Comparison of ENCODE assay signal across 9 mouse cellular contexts in genomic region chr11:115476630-115477029, GRCm38 (mm10). TPM values are rescaled to one million over a fixed set of nuclear protein-coding genes. Genes with fewer than 3 reads are reported as not detected.
DNase-seq lines count a peak whose midpoint lies in the region; ATAC-seq and TF ChIP-seq lines count a peak whose summit lies in the region.
"Not testable (repeated sequence)": the region's sequence is repeated elsewhere in the genome, so short reads cannot be mapped to it uniquely, and the experiment has no call there.
"Had no signal": no experiment of that assay in that cellular context is flagged by ENCODE, and none has a peak within 500 bp of the region (broad histone marks: within the 10 kb centered on the region; RNA-seq: fewer than 3 reads in every experiment).

No protein-coding gene starts in this region.

- H3K9me3 ChIP-seq in forebrain, embryonic 13.5 days (replicated peaks); heart, embryonic 16.5 days (replicated peaks; ENCODE audit: control insufficient read depth, low read length); intestine, embryonic 15.5 days; limb, embryonic 13.5 days; lung, embryonic 14.5 days (ENCODE audit: low read depth, low read length); midbrain, embryonic 16.5 days (replicated peaks; ENCODE audit: control insufficient read depth, low read length, poor library complexity, severe bottlenecking); stomach, embryonic 15.5 days: not testable (repeated sequence)

- 0 out of 2 replicates have a peak overlapping the region, but pooled peaks have one; percentile 82 for H3K9ac ChIP-seq in forebrain, embryonic 13.5 days
- not testable (repeated sequence) for H3K9ac ChIP-seq in heart, embryonic 16.5 days (ENCODE audit: low read length); intestine, embryonic 15.5 days; limb, embryonic 13.5 days; lung, embryonic 14.5 days; stomach, embryonic 15.5 days
- H3K9ac ChIP-seq in midbrain, embryonic 16.5 days (ENCODE audit: low read depth, low read length): 0 out of 2 replicates have a peak overlapping the region, but pooled peaks have one; percentile 75

- H3K27me3 ChIP-seq in forebrain, embryonic 13.5 days; heart, embryonic 16.5 days (ENCODE audit: control insufficient read depth, insufficient read depth, low read length); intestine, embryonic 15.5 days (replicated peaks); limb, embryonic 13.5 days; lung, embryonic 14.5 days (ENCODE audit: insufficient read depth, low read length); midbrain, embryonic 16.5 days (ENCODE audit: control insufficient read depth, insufficient read depth, low read depth, low read length); stomach, embryonic 15.5 days (replicated peaks): not testable (repeated sequence)

- peak overlapping the region; percentile 74 for H3K27ac ChIP-seq in bone marrow macrophage, adult 2 months (ENCODE audit: insufficient read depth, low read depth, low read length)
- H3K27ac ChIP-seq in forebrain, embryonic 13.5 days; heart, embryonic 16.5 days (ENCODE audit: low read length); intestine, embryonic 15.5 days; limb, embryonic 13.5 days; lung, embryonic 14.5 days (ENCODE audit: low read depth); midbrain, embryonic 16.5 days (ENCODE audit: low read length); stomach, embryonic 15.5 days: not testable (repeated sequence)

- not testable (repeated sequence) for DNase-seq in lung, embryonic 14.5 days

- not testable (repeated sequence) for TF ChIP-seq POLR2A in bone marrow macrophage, adult 2 months (IDR thresholded peaks at IDR 0.05; ENCODE audit: borderline replicate concordance, low read depth, low read length)

- 83% methylated on average over 4 of the region's 4 CpGs for WGBS in forebrain, embryonic 13.5 days
- WGBS in heart, embryonic 16.5 days: 74% methylated on average over 4 of the region's 4 CpGs
- 84% methylated on average over 4 of the region's 4 CpGs for WGBS in intestine, embryonic 15.5 days
- WGBS in limb, embryonic 13.5 days: 77% methylated on average over 4 of the region's 4 CpGs
- WGBS in lung, embryonic 14.5 days: 77% methylated on average over 4 of the region's 4 CpGs
- 83% methylated on average over 4 of the region's 4 CpGs for WGBS in midbrain, embryonic 16.5 days
- WGBS in stomach, embryonic 15.5 days: 81% methylated on average over 4 of the region's 4 CpGs

- peak overlapping the region; percentile 95 for H3K4me2 ChIP-seq in forebrain, embryonic 13.5 days
- peak overlapping the region; percentile 73 for H3K4me2 ChIP-seq in heart, embryonic 16.5 days (ENCODE audit: low read depth, low read length)
- peak overlapping the region; percentile 88 for H3K4me2 ChIP-seq in intestine, embryonic 15.5 days (replicated peaks)
- peak overlapping the region; percentile 87 for H3K4me2 ChIP-seq in limb, embryonic 13.5 days (replicated peaks)
- peak overlapping the region; percentile 83 for H3K4me2 ChIP-seq in lung, embryonic 14.5 days
- peak overlapping the region; percentile 96 for H3K4me2 ChIP-seq in midbrain, embryonic 16.5 days (ENCODE audit: low read length)
- peak overlapping the region; percentile 94 for H3K4me2 ChIP-seq in stomach, embryonic 15.5 days

- H3K4me1 ChIP-seq in bone marrow macrophage, adult 2 months (ENCODE audit: control insufficient read depth, insufficient read depth, low read length): peaks cover 26% of the 10 kb centered on the region
- H3K4me1 ChIP-seq in forebrain, embryonic 13.5 days: peaks cover 33% of the 10 kb centered on the region
- peaks cover 13% of the 10 kb centered on the region for H3K4me1 ChIP-seq in heart, embryonic 16.5 days (ENCODE audit: control insufficient read depth, insufficient read depth, low read length)
- H3K4me1 ChIP-seq in intestine, embryonic 15.5 days (replicated peaks): peaks cover 23% of the 10 kb centered on the region
- peaks cover 31% of the 10 kb centered on the region for H3K4me1 ChIP-seq in limb, embryonic 13.5 days
- H3K4me1 ChIP-seq in lung, embryonic 14.5 days (ENCODE audit: insufficient read depth): not testable (repeated sequence)
- peaks cover 27% of the 10 kb centered on the region for H3K4me1 ChIP-seq in midbrain, embryonic 16.5 days (ENCODE audit: control insufficient read depth, insufficient read depth, low read length)
- peaks cover 17% of the 10 kb centered on the region for H3K4me1 ChIP-seq in stomach, embryonic 15.5 days

- TF ChIP-seq CTCF in bone marrow macrophage, adult 2 months (IDR thresholded peaks at IDR 0.05; ENCODE audit: low read depth, low read length); lung, embryonic 14.5 days (IDR thresholded peaks at IDR 0.05; ENCODE audit: low read depth): not testable (repeated sequence)

- H3K4me3 ChIP-seq in bone marrow macrophage, adult 2 months (ENCODE audit: insufficient read depth, low read length): peak overlapping the region; percentile 80
- peak overlapping the region; percentile 83; the same call in 1 of the 2 replicates for H3K4me3 ChIP-seq in forebrain, embryonic 13.5 days
- H3K4me3 ChIP-seq in heart, embryonic 16.5 days (ENCODE audit: low read length): peak overlapping the region; percentile 78
- H3K4me3 ChIP-seq in intestine, embryonic 15.5 days (replicated peaks); midbrain, embryonic 16.5 days (ENCODE audit: low read depth, low read length): not testable (repeated sequence)
- peak overlapping the region; percentile 92 for H3K4me3 ChIP-seq in limb, embryonic 13.5 days
- peak overlapping the region; percentile 70 for H3K4me3 ChIP-seq in lung, embryonic 14.5 days (ENCODE audit: low read depth, low read length)
- H3K4me3 ChIP-seq in stomach, embryonic 15.5 days (replicated peaks): peak overlapping the region; percentile 90

- ATAC-seq in forebrain, embryonic 13.5 days; heart, embryonic 16.5 days (replicated peaks; ENCODE audit: extremely low read depth, insufficient read depth, low FRiP score); intestine, embryonic 15.5 days; limb, embryonic 13.5 days (ENCODE audit: low FRiP score, low read depth); lung, embryonic 14.5 days (ENCODE audit: insufficient read depth); midbrain, embryonic 16.5 days; stomach, embryonic 15.5 days (ENCODE audit: insufficient read depth, low FRiP score, low read depth): not testable (repeated sequence)

- not testable (repeated sequence) for H3K36me3 ChIP-seq in forebrain, embryonic 13.5 days (ENCODE audit: poor library complexity, severe bottlenecking); heart, embryonic 16.5 days (ENCODE audit: control insufficient read depth, insufficient read depth); intestine, embryonic 15.5 days; limb, embryonic 13.5 days; lung, embryonic 14.5 days (ENCODE audit: insufficient read depth); midbrain, embryonic 16.5 days (ENCODE audit: control insufficient read depth, insufficient read depth, low read length); stomach, embryonic 15.5 days

RNA-seq across cellular contexts. Expression of gene Armc7, which starts 1.2 kb away (rescaled TPM):
- 31.1 and 35.2 TPM in 2 replicates for polyA plus RNA-seq in bone marrow macrophage, adult 2 months (2012; ENCODE audit: insufficient read depth, insufficient read length, missing spikeins)
- 11.3 and 13.0 TPM in 2 replicates for polyA plus RNA-seq in forebrain, embryonic 13.5 days (2015; fragmentation: Nextera tagmentation; extraction: Ambion mirVana)
- 5.4 and 6.2 TPM in 2 replicates for polyA plus RNA-seq in heart, embryonic 16.5 days (2015; fragmentation: Nextera tagmentation; extraction: Ambion mirVana)
- polyA plus RNA-seq in intestine, embryonic 15.5 days (2015; fragmentation: Nextera tagmentation; extraction: Ambion mirVana): 6.6 and 8.0 TPM in 2 replicates
- 9.3 and 10.2 TPM in 2 replicates for polyA plus RNA-seq in limb, embryonic 13.5 days (2015; fragmentation: Nextera tagmentation; extraction: Ambion mirVana)
- polyA plus RNA-seq in lung, embryonic 14.5 days (2014; fragmentation: Nextera tagmentation; extraction: Ambion mirVana): 5.7 and 8.0 TPM in 2 replicates
- 19.6 and 23.1 TPM in 2 replicates for polyA plus RNA-seq in midbrain, embryonic 16.5 days (2015; fragmentation: Nextera tagmentation; extraction: Ambion mirVana)
- 5.5 and 6.8 TPM in 2 replicates for polyA plus RNA-seq in stomach, embryonic 15.5 days (2015; fragmentation: Nextera tagmentation; extraction: Ambion mirVana)

RNA-seq across cellular contexts. Expression of gene Slc16a5, which starts 14.4 kb away (rescaled TPM):
- polyA plus RNA-seq in bone marrow macrophage, adult 2 months (2012; ENCODE audit: insufficient read depth, insufficient read length, missing spikeins): not detected in 2 replicates
- polyA plus RNA-seq in forebrain, embryonic 13.5 days (2015; fragmentation: Nextera tagmentation; extraction: Ambion mirVana): not detected in 2 replicates
- polyA plus RNA-seq in heart, embryonic 16.5 days (2015; fragmentation: Nextera tagmentation; extraction: Ambion mirVana): 4.1 and 12.9 TPM in 2 replicates
- polyA plus RNA-seq in intestine, embryonic 15.5 days (2015; fragmentation: Nextera tagmentation; extraction: Ambion mirVana): 2.8 and 3.7 TPM in 2 replicates
- 0.15 and 0.19 TPM in 2 replicates for polyA plus RNA-seq in limb, embryonic 13.5 days (2015; fragmentation: Nextera tagmentation; extraction: Ambion mirVana)
- 0.28 and 0.64 TPM in 2 replicates for polyA plus RNA-seq in lung, embryonic 14.5 days (2014; fragmentation: Nextera tagmentation; extraction: Ambion mirVana)
- 0.19 TPM in 1 of 2 replicates, not detected in the other for polyA plus RNA-seq in midbrain, embryonic 16.5 days (2015; fragmentation: Nextera tagmentation; extraction: Ambion mirVana)
- 2.3 and 3.1 TPM in 2 replicates for polyA plus RNA-seq in stomach, embryonic 15.5 days (2015; fragmentation: Nextera tagmentation; extraction: Ambion mirVana)

RNA-seq across cellular contexts. Expression of gene Nt5c, which starts 15.0 kb away (rescaled TPM):
- 66.3 and 79.3 TPM in 2 replicates for polyA plus RNA-seq in bone marrow macrophage, adult 2 months (2012; ENCODE audit: insufficient read depth, insufficient read length, missing spikeins)
- 87.0 and 91.1 TPM in 2 replicates for polyA plus RNA-seq in forebrain, embryonic 13.5 days (2015; fragmentation: Nextera tagmentation; extraction: Ambion mirVana)
- 60.1 and 64.9 TPM in 2 replicates for polyA plus RNA-seq in heart, embryonic 16.5 days (2015; fragmentation: Nextera tagmentation; extraction: Ambion mirVana)
- polyA plus RNA-seq in intestine, embryonic 15.5 days (2015; fragmentation: Nextera tagmentation; extraction: Ambion mirVana): 143 and 148 TPM in 2 replicates
- 65.4 and 75.4 TPM in 2 replicates for polyA plus RNA-seq in limb, embryonic 13.5 days (2015; fragmentation: Nextera tagmentation; extraction: Ambion mirVana)
- polyA plus RNA-seq in lung, embryonic 14.5 days (2014; fragmentation: Nextera tagmentation; extraction: Ambion mirVana): 76.0 and 79.4 TPM in 2 replicates
- 100 and 104 TPM in 2 replicates for polyA plus RNA-seq in midbrain, embryonic 16.5 days (2015; fragmentation: Nextera tagmentation; extraction: Ambion mirVana)
- 115 and 123 TPM in 2 replicates for polyA plus RNA-seq in stomach, embryonic 15.5 days (2015; fragmentation: Nextera tagmentation; extraction: Ambion mirVana)

RNA-seq across cellular contexts. Expression of gene Trim80, which starts 36.3 kb away (rescaled TPM):
- polyA plus RNA-seq in bone marrow macrophage, adult 2 months (2012; ENCODE audit: insufficient read depth, insufficient read length, missing spikeins): not detected in 2 replicates
- not detected in 2 replicates for polyA plus RNA-seq in forebrain, embryonic 13.5 days (2015; fragmentation: Nextera tagmentation; extraction: Ambion mirVana)
- 0.12 and 0.14 TPM in 2 replicates for polyA plus RNA-seq in heart, embryonic 16.5 days (2015; fragmentation: Nextera tagmentation; extraction: Ambion mirVana)
- polyA plus RNA-seq in intestine, embryonic 15.5 days (2015; fragmentation: Nextera tagmentation; extraction: Ambion mirVana): 0.49 and 0.66 TPM in 2 replicates
- 0.08 TPM in 1 of 2 replicates, not detected in the other for polyA plus RNA-seq in limb, embryonic 13.5 days (2015; fragmentation: Nextera tagmentation; extraction: Ambion mirVana)
- not detected in 2 replicates for polyA plus RNA-seq in lung, embryonic 14.5 days (2014; fragmentation: Nextera tagmentation; extraction: Ambion mirVana)
- not detected in 2 replicates for polyA plus RNA-seq in midbrain, embryonic 16.5 days (2015; fragmentation: Nextera tagmentation; extraction: Ambion mirVana)
- 0.23 and 0.35 TPM in 2 replicates for polyA plus RNA-seq in stomach, embryonic 15.5 days (2015; fragmentation: Nextera tagmentation; extraction: Ambion mirVana)
- polyA plus RNA-seq: C2C12 had no signal

RNA-seq across cellular contexts. Expression of gene Jpt1, which starts 37.6 kb away (rescaled TPM):
- 166 and 168 TPM in 2 replicates for polyA plus RNA-seq in bone marrow macrophage, adult 2 months (2012; ENCODE audit: insufficient read depth, insufficient read length, missing spikeins)
- polyA plus RNA-seq in forebrain, embryonic 13.5 days (2015; fragmentation: Nextera tagmentation; extraction: Ambion mirVana): 1,632 and 1,660 TPM in 2 replicates
- 523 and 525 TPM in 2 replicates for polyA plus RNA-seq in heart, embryonic 16.5 days (2015; fragmentation: Nextera tagmentation; extraction: Ambion mirVana)
- polyA plus RNA-seq in intestine, embryonic 15.5 days (2015; fragmentation: Nextera tagmentation; extraction: Ambion mirVana): 493 and 505 TPM in 2 replicates
- polyA plus RNA-seq in limb, embryonic 13.5 days (2015; fragmentation: Nextera tagmentation; extraction: Ambion mirVana): 557 and 558 TPM in 2 replicates
- 518 and 521 TPM in 2 replicates for polyA plus RNA-seq in lung, embryonic 14.5 days (2014; fragmentation: Nextera tagmentation; extraction: Ambion mirVana)
- polyA plus RNA-seq in midbrain, embryonic 16.5 days (2015; fragmentation: Nextera tagmentation; extraction: Ambion mirVana): 1,597 and 1,674 TPM in 2 replicates
- 472 and 482 TPM in 2 replicates for polyA plus RNA-seq in stomach, embryonic 15.5 days (2015; fragmentation: Nextera tagmentation; extraction: Ambion mirVana)
